Mouse (Mus musculus): Measurements from ENCODE around the gene Ankrd54. TPM values are rescaled to one million over a fixed set of nuclear protein-coding genes. Genes with fewer than 3 reads are reported as not detected.
A peak's percentile ranks its signal among the peaks of the same experiment; 100 is the strongest.

Ankrd54 gene
- total and polyA plus RNA-seq, 2 experiments from 2014 or later = 43.3 to 45.8 TPM

GRCm38 (mm10) chr15:79107966-79108365, 45.3 kb upstream of the Ankrd54 start:
- no peaks in the 10 kb centered on the region for H3K9me3 ChIP-seq (ENCODE audit: low read length)
- 23% methylated on average over 7 of the region's 7 CpGs for WGBS
- DNase-seq (no peak), ATAC-seq (no peak)
- H3K36me3 ChIP-seq (ENCODE audit: insufficient read depth) = no peaks in the 10 kb centered on the region
- H3K4me1 ChIP-seq (ENCODE audit: insufficient read depth) = peaks cover 22% of the 10 kb centered on the region; the same call in 1 of the 2 replicates
- H3K4me2 ChIP-seq (ENCODE audit: low read depth) = peak overlapping the region; percentile 98
- no peak overlapping the region for H3K27ac ChIP-seq (ENCODE audit: low read depth, low read length)
- H3K4me3 ChIP-seq (ENCODE audit: low read depth, low read length) = peak overlapping the region; percentile 86; the same call in 1 of the 2 replicates
- TF ChIP-seq CTCF (IDR thresholded peaks at IDR 0.05; ENCODE audit: low read depth) = no peak
- H3K27me3 ChIP-seq (ENCODE audit: insufficient read depth, low read length) = no peaks in the 10 kb centered on the region
- no peak overlapping the region for H3K9ac ChIP-seq

- no peaks in the 10 kb centered on the region for H3K9me3 ChIP-seq (ENCODE audit: low read length)
- no peak for DNase-seq
- H3K27me3 ChIP-seq (ENCODE audit: insufficient read depth, low read length) = no peaks in the 10 kb centered on the region
- H3K27ac ChIP-seq (ENCODE audit: low read depth, low read length) = no peak overlapping the region
- peaks cover 14% of the 10 kb centered on the region; the same call in 1 of the 2 replicates for H3K4me1 ChIP-seq (ENCODE audit: insufficient read depth)
- no peak overlapping the region for H3K4me2 ChIP-seq (ENCODE audit: low read depth)
- no peak overlapping the region for H3K4me3 ChIP-seq (ENCODE audit: low read depth, low read length)
- no peaks in the 10 kb centered on the region for H3K36me3 ChIP-seq (ENCODE audit: insufficient read depth)
- ATAC-seq = no peak
- WGBS = 41% methylated on average over 2 of the region's 2 CpGs
- H3K9ac ChIP-seq = no peak overlapping the region
- no peak for TF ChIP-seq CTCF (IDR thresholded peaks at IDR 0.05; ENCODE audit: low read depth)
These were observed 43.1 kb upstream of the Ankrd54 start for GRCm38 (mm10) chr15:79105804-79106203.

DNA sequence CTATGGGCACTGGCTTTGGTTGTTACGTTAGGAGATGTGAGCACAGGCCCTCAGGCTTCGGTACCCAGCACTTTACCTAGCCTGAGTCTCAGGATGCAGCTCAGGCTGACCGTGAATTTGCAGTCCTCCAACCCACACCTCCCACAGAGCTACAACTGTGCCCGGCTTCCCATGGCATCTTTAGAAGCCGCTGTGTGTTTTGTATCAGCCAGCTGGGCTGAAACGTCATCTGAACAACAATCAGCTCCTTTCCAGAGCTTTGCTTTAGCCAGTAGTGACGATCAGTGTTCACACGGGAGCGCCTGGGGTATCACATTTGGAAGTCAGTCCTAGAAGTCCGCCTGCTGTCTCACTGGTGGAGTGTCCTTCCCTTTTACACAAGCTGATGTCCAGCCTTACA, 40.6 kb upstream of the Ankrd54 start:
- 65% methylated on average over 10 of the region's 10 CpGs for WGBS
- H3K9ac ChIP-seq = no peak overlapping the region
- peaks cover 4% of the 10 kb centered on the region; the same call in 1 of the 2 replicates for H3K4me1 ChIP-seq (ENCODE audit: insufficient read depth)
- ATAC-seq = no peak
- no peak overlapping the region for H3K4me2 ChIP-seq (ENCODE audit: low read depth)
- H3K9me3 ChIP-seq (ENCODE audit: low read length) = no peaks in the 10 kb centered on the region
- H3K27ac ChIP-seq (ENCODE audit: low read depth, low read length) = no peak overlapping the region
- H3K4me3 ChIP-seq (ENCODE audit: low read depth, low read length) = no peak overlapping the region
- no peaks in the 10 kb centered on the region for H3K27me3 ChIP-seq (ENCODE audit: insufficient read depth, low read length)
- no peak for TF ChIP-seq CTCF (IDR thresholded peaks at IDR 0.05; ENCODE audit: low read depth)
- DNase-seq = no peak
- H3K36me3 ChIP-seq (ENCODE audit: insufficient read depth) = no peaks in the 10 kb centered on the region

GRCm38 (mm10) chr15:79101531-79101930, 38.8 kb upstream of the Ankrd54 start:
- H3K36me3 ChIP-seq (ENCODE audit: insufficient read depth) = 0 out of 2 replicates have a peak, but pooled peaks cover 3% of the 10 kb centered on the region
- TF ChIP-seq CTCF (IDR thresholded peaks at IDR 0.05; ENCODE audit: low read depth) = no peak
- no peak for ATAC-seq
- H3K27ac ChIP-seq (ENCODE audit: low read depth, low read length) = no peak overlapping the region
- H3K9ac ChIP-seq = no peak overlapping the region
- H3K4me2 ChIP-seq (ENCODE audit: low read depth) = no peak overlapping the region
- H3K4me1 ChIP-seq (ENCODE audit: insufficient read depth) = no peaks in the 10 kb centered on the region
- H3K27me3 ChIP-seq (ENCODE audit: insufficient read depth, low read length) = no peaks in the 10 kb centered on the region
- H3K9me3 ChIP-seq (ENCODE audit: low read length) = no peaks in the 10 kb centered on the region
- no peak for DNase-seq
- no peak overlapping the region for H3K4me3 ChIP-seq (ENCODE audit: low read depth, low read length)

GRCm38 (mm10) chr15:79100391-79100790, 37.7 kb upstream of the Ankrd54 start:
- no peak for TF ChIP-seq CTCF (IDR thresholded peaks at IDR 0.05; ENCODE audit: low read depth)
- Histone ChIP-seq H3K27ac (ENCODE audit: low read depth, low read length) (no peak overlapping the region), H3K9ac (no peak overlapping the region), H3K4me2 (ENCODE audit: low read depth) (no peak overlapping the region), H3K9me3 (ENCODE audit: low read length) (no peaks in the 10 kb centered on the region), H3K4me1 (ENCODE audit: insufficient read depth) (no peaks in the 10 kb centered on the region), H3K36me3 (ENCODE audit: insufficient read depth) (peaks cover 9% of the 10 kb centered on the region), H3K4me3 (ENCODE audit: low read depth, low read length) (no peak overlapping the region), H3K27me3 (ENCODE audit: insufficient read depth, low read length) (no peaks in the 10 kb centered on the region)
- WGBS = 77% methylated on average over 4 of the region's 4 CpGs
- ATAC-seq (no peak), DNase-seq (no peak)

GRCm38 (mm10) chr15:79099456-79099855, 36.8 kb upstream of the Ankrd54 start:
- TF ChIP-seq CTCF (IDR thresholded peaks at IDR 0.05; ENCODE audit: low read depth) = no peak
- H3K9ac ChIP-seq = no peak overlapping the region
- no peak overlapping the region for H3K4me3 ChIP-seq (ENCODE audit: low read depth, low read length)
- H3K9me3 ChIP-seq (ENCODE audit: low read length) = no peaks in the 10 kb centered on the region
- ATAC-seq = no peak
- no peak for DNase-seq
- H3K36me3 ChIP-seq (ENCODE audit: insufficient read depth) = peaks cover 14% of the 10 kb centered on the region
- H3K4me2 ChIP-seq (ENCODE audit: low read depth) = no peak overlapping the region
- no peaks in the 10 kb centered on the region for H3K27me3 ChIP-seq (ENCODE audit: insufficient read depth, low read length)
- WGBS = 61% methylated on average over 4 of the region's 4 CpGs
- no peaks in the 10 kb centered on the region for H3K4me1 ChIP-seq (ENCODE audit: insufficient read depth)
- H3K27ac ChIP-seq (ENCODE audit: low read depth, low read length) = no peak overlapping the region

DNA sequence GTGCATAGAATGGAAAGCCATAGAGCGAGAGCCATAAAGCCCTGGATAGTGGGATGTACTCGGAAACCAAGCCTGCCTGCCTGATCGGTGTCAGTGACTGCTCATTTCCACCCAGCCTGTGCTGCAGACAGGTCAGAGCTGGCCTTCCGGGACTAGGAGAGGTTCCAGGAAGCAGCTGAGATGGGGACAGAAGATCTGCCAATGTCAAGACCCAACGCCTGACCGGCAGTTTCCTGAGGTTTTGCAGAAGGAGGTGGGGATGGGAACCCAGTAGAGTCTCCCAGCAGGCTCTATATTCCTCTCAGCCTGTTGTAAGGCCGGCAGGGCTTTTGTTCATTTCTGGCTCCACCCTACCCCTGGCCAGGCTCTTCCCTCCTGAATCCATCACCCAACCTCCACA, 36.2 kb upstream of the Ankrd54 start:
- Histone ChIP-seq H3K4me3 (ENCODE audit: low read depth, low read length) (no peak overlapping the region), H3K36me3 (ENCODE audit: insufficient read depth) (peaks cover 20% of the 10 kb centered on the region), H3K27me3 (ENCODE audit: insufficient read depth, low read length) (no peaks in the 10 kb centered on the region), H3K27ac (ENCODE audit: low read depth, low read length) (no peak overlapping the region), H3K4me2 (ENCODE audit: low read depth) (no peak overlapping the region), H3K4me1 (ENCODE audit: insufficient read depth) (no peaks in the 10 kb centered on the region), H3K9ac (no peak overlapping the region), H3K9me3 (ENCODE audit: low read length) (no peaks in the 10 kb centered on the region)
- DNase-seq = no peak
- WGBS = 56% methylated on average over 7 of the region's 7 CpGs
- no peak for TF ChIP-seq CTCF (IDR thresholded peaks at IDR 0.05; ENCODE audit: low read depth)
- no peak for ATAC-seq

DNA sequence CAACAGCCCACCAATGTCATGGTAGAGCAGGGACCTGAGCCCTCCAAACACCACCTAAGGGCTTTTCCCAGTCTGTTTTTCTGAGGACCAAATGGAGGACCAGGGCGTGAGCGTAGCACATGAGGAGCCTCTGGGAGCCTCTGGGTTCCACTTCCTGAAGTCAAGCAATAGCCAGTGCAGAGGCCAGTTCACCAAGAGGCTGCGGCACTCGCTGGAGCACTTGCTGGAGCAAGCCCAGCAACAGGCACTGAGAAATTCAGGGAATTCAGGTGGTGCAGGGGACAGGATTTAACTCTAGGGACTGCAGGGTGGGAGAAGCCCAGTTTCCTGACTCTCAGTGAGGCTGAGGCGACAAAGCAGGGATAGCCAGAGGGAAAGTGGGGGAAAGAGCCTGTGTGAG, 35.5 kb upstream of the Ankrd54 start:
- TF ChIP-seq CTCF (IDR thresholded peaks at IDR 0.05; ENCODE audit: low read depth) = no peak
- WGBS = 77% methylated on average over 5 of the region's 5 CpGs
- no peak overlapping the region for H3K27ac ChIP-seq (ENCODE audit: low read depth, low read length)

More for the DNA sequence above, 35.5 kb upstream of the Ankrd54 start:
- Histone ChIP-seq H3K4me1 (ENCODE audit: insufficient read depth) (no peaks in the 10 kb centered on the region), H3K27me3 (ENCODE audit: insufficient read depth, low read length) (no peaks in the 10 kb centered on the region), H3K9ac (no peak overlapping the region), H3K4me2 (ENCODE audit: low read depth) (no peak overlapping the region), H3K36me3 (ENCODE audit: insufficient read depth) (peaks cover 25% of the 10 kb centered on the region), H3K9me3 (ENCODE audit: low read length) (no peaks in the 10 kb centered on the region), H3K4me3 (ENCODE audit: low read depth, low read length) (no peak overlapping the region)
- DNase-seq = no peak
- no peak for ATAC-seq

All from forebrain, postnatal 0 days (tissue).